Mouse (Mus musculus): ENCODE data around the gene Acaa1b. TPM values are rescaled to one million over a fixed set of nuclear protein-coding genes. Genes with fewer than 3 reads are reported as not detected.

Acaa1b gene
- total RNA-seq, 2 experiments from 2014 or later, result 1.8 TPM

GRCm38 (mm10) chr9:119164743-119165142, 7.8 kb upstream of the Acaa1b start:
- no peak for DNase-seq (ENCODE audit: extremely low spot score in 1 of 2, low spot score in 2 of 2)
- H3K27ac ChIP-seq, result no peak overlapping the region
- intact Hi-C loops (cut with DNase I), result no loop called here
- no peak for TF ChIP-seq CTCF (IDR thresholded peaks at IDR 0.05)
- H3K4me3 ChIP-seq, result no peak overlapping the region

GRCm38 (mm10) chr9:119160689-119161088, 3.8 kb upstream of the Acaa1b start:
- intact Hi-C loops (cut with DNase I), result no loop called here
- no peak overlapping the region for H3K27ac ChIP-seq
- TF ChIP-seq CTCF (IDR thresholded peaks at IDR 0.05), result no peak
- DNase-seq (ENCODE audit: extremely low spot score in 1 of 2, low spot score in 2 of 2), result no peak
- no peak overlapping the region for H3K4me3 ChIP-seq

GRCm38 (mm10) chr9:119158861-119159260, 2.0 kb upstream of the Acaa1b start, which contains the start of gene Gm47289:
Gene Gm47289 (plus strand): TSS chr9:119159161.
- Histone ChIP-seq H3K4me3 (no peak within 1 kb of the TSS), H3K27ac (no peak within 1 kb of the TSS)
- DNase-seq (ENCODE audit: extremely low spot score in 1 of 2, low spot score in 2 of 2), result no peak
- no peak for TF ChIP-seq CTCF (IDR thresholded peaks at IDR 0.05)
- intact Hi-C loops (cut with DNase I), result loop anchor here (5.0 kb wide), 1 partner anchor 193 kb away; no protein-coding TSS in a partner anchor

- no peak overlapping the region for H3K4me3 ChIP-seq
- H3K27ac ChIP-seq, result no peak overlapping the region
- intact Hi-C loops (cut with DNase I), result loop anchor here (5.0 kb wide), 1 partner anchor 196 kb away; no protein-coding TSS in a partner anchor
- DNase-seq (ENCODE audit: extremely low spot score in 1 of 2, low spot score in 2 of 2), result no peak
- no peak for TF ChIP-seq CTCF (IDR thresholded peaks at IDR 0.05)
Measured at GRCm38 (mm10) chr9:119155826-119156225, 1.1 kb downstream of the Acaa1b start.

- no peak for DNase-seq (ENCODE audit: extremely low spot score in 1 of 2, low spot score in 2 of 2)
- TF ChIP-seq CTCF (IDR thresholded peaks at IDR 0.05), result no peak
- intact Hi-C loops (cut with DNase I), result loop anchor here (5.0 kb wide), 1 partner anchor 197 kb away; no protein-coding TSS in a partner anchor
- no peak overlapping the region for H3K27ac ChIP-seq
- no peak overlapping the region for H3K4me3 ChIP-seq
Measured at GRCm38 (mm10) chr9:119155416-119155815, 1.5 kb downstream of the Acaa1b start.

GRCm38 (mm10) chr9:119151751-119152150, 5.1 kb downstream of the Acaa1b start:
- no peak for TF ChIP-seq CTCF (IDR thresholded peaks at IDR 0.05)
- DNase-seq (ENCODE audit: extremely low spot score in 1 of 2, low spot score in 2 of 2), result no peak
- Histone ChIP-seq H3K27ac (no peak overlapping the region), H3K4me3 (no peak overlapping the region)
- intact Hi-C loops (cut with DNase I), result loop anchor here (5.0 kb wide), 1 partner anchor 276 kb away; no protein-coding TSS in a partner anchor

- no peak overlapping the region for H3K4me3 ChIP-seq
- intact Hi-C loops (cut with DNase I), result no loop called here
- no peak overlapping the region for H3K27ac ChIP-seq
- no peak for DNase-seq (ENCODE audit: extremely low spot score in 1 of 2, low spot score in 2 of 2)
- no peak for TF ChIP-seq CTCF (IDR thresholded peaks at IDR 0.05)
Measured at GRCm38 (mm10) chr9:119149601-119150000, 7.3 kb downstream of the Acaa1b start.

GRCm38 (mm10) chr9:119146098-119146770, 10.7 kb downstream of the Acaa1b start:
- H3K4me3 ChIP-seq, result no peak overlapping the region

GRCm38 (mm10) chr9:119145638-119146037, 11.3 kb downstream of the Acaa1b start:
- intact Hi-C loops (cut with DNase I), result no loop called here
- DNase-seq (ENCODE audit: extremely low spot score in 1 of 2, low spot score in 2 of 2), result no peak
- TF ChIP-seq CTCF (IDR thresholded peaks at IDR 0.05), result no peak

More at GRCm38 (mm10) chr9:119146098-119146770, 10.7 kb downstream of the Acaa1b start:
- TF ChIP-seq CTCF (IDR thresholded peaks at IDR 0.05), result no peak
- no peak overlapping the region for H3K27ac ChIP-seq
- no peak for DNase-seq (ENCODE audit: extremely low spot score in 1 of 2, low spot score in 2 of 2)
- intact Hi-C loops (cut with DNase I), result no loop called here

GRCm38 (mm10) chr9:119145137-119145536, 11.8 kb downstream of the Acaa1b start:
- intact Hi-C loops (cut with DNase I), result no loop called here
- DNase-seq (ENCODE audit: extremely low spot score in 1 of 2, low spot score in 2 of 2), result no peak
- Histone ChIP-seq H3K4me3 (no peak overlapping the region), H3K27ac (no peak overlapping the region)
- no peak for TF ChIP-seq CTCF (IDR thresholded peaks at IDR 0.05)

More at GRCm38 (mm10) chr9:119145638-119146037, 11.3 kb downstream of the Acaa1b start:
- Histone ChIP-seq H3K4me3 (no peak overlapping the region), H3K27ac (no peak overlapping the region)

GRCm38 (mm10) chr9:119144696-119145095, 12.2 kb downstream of the Acaa1b start:
- no peak for DNase-seq (ENCODE audit: extremely low spot score in 1 of 2, low spot score in 2 of 2)
- Histone ChIP-seq H3K27ac (no peak overlapping the region), H3K4me3 (no peak overlapping the region)
- no peak for TF ChIP-seq CTCF (IDR thresholded peaks at IDR 0.05)
- intact Hi-C loops (cut with DNase I), result no loop called here

- Histone ChIP-seq H3K4me3 (no peak overlapping the region), H3K27ac (no peak overlapping the region)
- no peak for DNase-seq (ENCODE audit: extremely low spot score in 1 of 2, low spot score in 2 of 2)
- TF ChIP-seq CTCF (IDR thresholded peaks at IDR 0.05), result no peak
- intact Hi-C loops (cut with DNase I), result no loop called here
Measured at GRCm38 (mm10) chr9:119143372-119143771, 13.5 kb downstream of the Acaa1b start.

GRCm38 (mm10) chr9:119142066-119142465, 14.8 kb downstream of the Acaa1b start:
- intact Hi-C loops (cut with DNase I), result no loop called here
- Histone ChIP-seq H3K27ac (no peak overlapping the region), H3K4me3 (no peak overlapping the region)
- no peak for TF ChIP-seq CTCF (IDR thresholded peaks at IDR 0.05)
- no peak for DNase-seq (ENCODE audit: extremely low spot score in 1 of 2, low spot score in 2 of 2)
